Mouse (Mus musculus) layer of hippocampus, postnatal 10 days (tissue): Measurements from ENCODE around the gene Cstad. TPM values are rescaled to one million over a fixed set of nuclear protein-coding genes. Genes with fewer than 3 reads are reported as not detected.

ENCODE experiments used
- DNase-seq, 2 experiments: peaks; one replicate each; pipeline ENCODE4 v3.0.0; 2021; ENCODE audit warnings: low spot score in 2 of 2
- long read RNA-seq: library from polyadenylated mRNA; stranded (forward); transcript quantifications from one replicate; pipeline ENCODE4 v2.0.0, GENCODE M21; 2023
- total RNA-seq, 2 experiments: library from RNA; stranded (reverse); gene quantifications; 2 replicates each; pipeline ENCODE4 v1.2.3; 2021

Gene Cstad
- 1 to 10 TPM; 4.0 to 6.5 TPM for total RNA-seq
- long read RNA-seq, partial matches to known transcripts: 0 of 3 reads
- long read RNA-seq, other reads (novel, unspliced or antisense): 1 of 3 reads

GRCm38 (mm10) chr2:30594641-30595379 is at the start of gene Cstad:
Cstad (plus strand) TSS chr2:30595040.
- DNase-seq: peak; percentile 77 to 85

GRCm38 (mm10) chr2:30545706-30546105 is 49.1 kb upstream of the Cstad start:
- no peak for DNase-seq

GRCm38 (mm10) chr2:30546219-30546618 is 48.6 kb upstream of the Cstad start:
- DNase-seq: no peak

- no peak for DNase-seq
These were observed 47.2 kb upstream of the Cstad start for GRCm38 (mm10) chr2:30547455-30548217.

- DNase-seq: no peak
These were observed 43.3 kb upstream of the Cstad start for GRCm38 (mm10) chr2:30551579-30551978.

GRCm38 (mm10) chr2:30553851-30554540 is 40.8 kb upstream of the Cstad start:
- peak; percentile 59 to 71 for DNase-seq

- no peak for DNase-seq
These were observed 39.6 kb upstream of the Cstad start for GRCm38 (mm10) chr2:30555257-30555656.

GRCm38 (mm10) chr2:30556495-30556894 is 38.3 kb upstream of the Cstad start:
- DNase-seq: no peak

- DNase-seq: no peak
These were observed 35.3 kb upstream of the Cstad start for GRCm38 (mm10) chr2:30559552-30559951.

- no peak for DNase-seq
These were observed 32.3 kb upstream of the Cstad start for GRCm38 (mm10) chr2:30562553-30562952.

- no peak for DNase-seq
These were observed 23.2 kb upstream of the Cstad start for GRCm38 (mm10) chr2:30571647-30572046.

GRCm38 (mm10) chr2:30573522-30573921 is 21.3 kb upstream of the Cstad start:
- no peak for DNase-seq

- DNase-seq: no peak
These were observed 17.8 kb upstream of the Cstad start for GRCm38 (mm10) chr2:30577010-30577409.

- DNase-seq: no peak
These were observed 16.8 kb upstream of the Cstad start for GRCm38 (mm10) chr2:30578006-30578405.

- DNase-seq: no peak
These were observed 7.7 kb upstream of the Cstad start for GRCm38 (mm10) chr2:30587161-30587560.

GRCm38 (mm10) chr2:30587671-30588070 is 7.2 kb upstream of the Cstad start:
- DNase-seq: no peak

- peak in 1 of 2 experiments; percentile 14 for DNase-seq
These were observed 5.8 kb upstream of the Cstad start for GRCm38 (mm10) chr2:30588985-30589511.

GRCm38 (mm10) chr2:30589781-30590180 is 5.1 kb upstream of the Cstad start:
- DNase-seq: no peak

GRCm38 (mm10) chr2:30590909-30591308 is 3.9 kb upstream of the Cstad start:
- peak in 1 of 2 experiments; percentile 46 for DNase-seq

GRCm38 (mm10) chr2:30592391-30592790 is 2.4 kb upstream of the Cstad start:
- DNase-seq: peak; percentile 5 to 9

GRCm38 (mm10) chr2:30592951-30593350 is 1.9 kb upstream of the Cstad start:
- peak in 1 of 2 experiments; percentile 10 for DNase-seq
